In genomic region chr14:59689596-59689995, GRCm38 (mm10) we compare ENCODE assay signal across 28 mouse cellular contexts.
DNase-seq lines count a peak whose midpoint lies in the region; ATAC-seq and TF ChIP-seq lines count a peak whose summit lies in the region.
"Had no signal": no experiment of that assay in that cellular context is flagged by ENCODE, and none has a peak within 500 bp of the region (broad histone marks: within the 10 kb centered on the region; RNA-seq: fewer than 3 reads in every experiment).

No protein-coding gene starts in this region.

- H3K9me3 ChIP-seq in embryonic facial prominence, embryonic 14.5 days (ENCODE audit: control insufficient read depth, low read length), result no peaks in the 10 kb centered on the region
- H3K9me3 ChIP-seq in embryonic facial prominence, embryonic 10.5 days, result no peaks in the 10 kb centered on the region
- H3K9me3 ChIP-seq in kidney, postnatal 0 days (replicated peaks; ENCODE audit: low read length), result no peaks in the 10 kb centered on the region
- H3K9me3 ChIP-seq in lung, embryonic 14.5 days (ENCODE audit: low read depth, low read length), result no peaks in the 10 kb centered on the region
- H3K9me3 ChIP-seq in stomach, embryonic 14.5 days (ENCODE audit: control insufficient read depth, low read depth, low read length), result no peaks in the 10 kb centered on the region
- H3K9me3 ChIP-seq in stomach, postnatal 0 days (ENCODE audit: control insufficient read depth, low read length), result no peaks in the 10 kb centered on the region
- H3K9me3 ChIP-seq: embryonic facial prominence, embryonic 15.5 days; heart, embryonic 12.5 days; hindbrain, embryonic 12.5 days; hindbrain, embryonic 15.5 days had no signal

- DNase-seq in embryonic facial prominence, embryonic 14.5 days (ENCODE audit: low spot score), result peak; percentile 31
- no peak for DNase-seq in embryonic facial prominence, embryonic 10.5 days (ENCODE audit: low spot score)
- peak; percentile 72 for DNase-seq in kidney, postnatal 0 days (ENCODE audit: low spot score)
- no peak for DNase-seq in kidney, adult 2 months
- DNase-seq in lung, embryonic 14.5 days, result peak; percentile 79
- no peak for DNase-seq in lung, adult 2 months
- DNase-seq in stomach, postnatal 0 days (ENCODE audit: low spot score), result no peak
- DNase-seq: adrenal gland, postnatal 10 days; adrenal gland, postnatal 36 days; B cell, adult 2 months; cerebellum, adult 18-20 months; cerebellum, adult 9-10 months; cerebellum, postnatal 14 days; forebrain, postnatal 0 days; gastrocnemius, adult 2 months; gastrocnemius, postnatal 14 days; heart, adult 11 months; heart, postnatal 14 days; heart, postnatal 4 days had no signal

- H3K27me3 ChIP-seq in embryonic facial prominence, embryonic 14.5 days (replicated peaks; ENCODE audit: control insufficient read depth, insufficient read depth, low read length), result no peaks in the 10 kb centered on the region
- no peaks in the 10 kb centered on the region for H3K27me3 ChIP-seq in embryonic facial prominence, embryonic 10.5 days (replicated peaks; ENCODE audit: low read depth, poor library complexity, severe bottlenecking)
- H3K27me3 ChIP-seq in kidney, postnatal 0 days (ENCODE audit: insufficient read depth, low read length), result no peaks in the 10 kb centered on the region
- H3K27me3 ChIP-seq in kidney, adult 2 months (replicated peaks; ENCODE audit: control insufficient read depth, insufficient read depth, low read length), result no peaks in the 10 kb centered on the region
- H3K27me3 ChIP-seq in lung, embryonic 14.5 days (ENCODE audit: insufficient read depth, low read length), result no peaks in the 10 kb centered on the region
- H3K27me3 ChIP-seq in stomach, embryonic 14.5 days (ENCODE audit: control insufficient read depth, insufficient read depth, low read length), result no peaks in the 10 kb centered on the region
- H3K27me3 ChIP-seq in stomach, postnatal 0 days (ENCODE audit: control insufficient read depth, insufficient read depth, low read length), result no peaks in the 10 kb centered on the region
- H3K27me3 ChIP-seq: CH12.LX; heart, embryonic 12.5 days; hindbrain, embryonic 15.5 days had no signal

- ATAC-seq in embryonic facial prominence, embryonic 14.5 days (ENCODE audit: low read depth), result no peak
- no peak for ATAC-seq in kidney, postnatal 0 days (replicated peaks; ENCODE audit: low FRiP score, low read depth)
- ATAC-seq in lung, embryonic 14.5 days (ENCODE audit: insufficient read depth), result peak; percentile 51; the same call in 1 of the 2 replicates
- peak; percentile 42; the same call in 1 of the 2 replicates for ATAC-seq in stomach, embryonic 14.5 days (ENCODE audit: insufficient number of reproducible peaks, insufficient read depth, low FRiP score, low read depth)
- ATAC-seq in stomach, postnatal 0 days (ENCODE audit: low FRiP score, low TSS enrichment), result no peak
- ATAC-seq: forebrain, embryonic 14.5 days; forebrain, postnatal 0 days; Patski had no signal

- H3K4me1 ChIP-seq in embryonic facial prominence, embryonic 14.5 days (ENCODE audit: control insufficient read depth, insufficient read depth, low read length), result peaks cover 21% of the 10 kb centered on the region
- peaks cover 31% of the 10 kb centered on the region for H3K4me1 ChIP-seq in embryonic facial prominence, embryonic 10.5 days
- H3K4me1 ChIP-seq in kidney, postnatal 0 days (replicated peaks; ENCODE audit: insufficient read depth, low read length), result peaks cover 9% of the 10 kb centered on the region; the same call in 1 of the 2 replicates
- H3K4me1 ChIP-seq in kidney, adult 2 months (ENCODE audit: control insufficient read depth, insufficient read depth, low read length), result no peaks in the 10 kb centered on the region
- no peaks in the 10 kb centered on the region for H3K4me1 ChIP-seq in lung, embryonic 14.5 days (ENCODE audit: insufficient read depth)
- H3K4me1 ChIP-seq in lung, adult 2 months (ENCODE audit: control insufficient read depth, insufficient read depth, low read length), result no peaks in the 10 kb centered on the region
- H3K4me1 ChIP-seq in stomach, embryonic 14.5 days (ENCODE audit: control insufficient read depth, insufficient read depth, low read length), result no peaks in the 10 kb centered on the region
- no peaks in the 10 kb centered on the region for H3K4me1 ChIP-seq in stomach, postnatal 0 days (replicated peaks; ENCODE audit: control insufficient read depth, insufficient read depth)
- H3K4me1 ChIP-seq: hindbrain, embryonic 15.5 days had no signal

- no peak for TF ChIP-seq POLR2A in kidney, adult 2 months (IDR thresholded peaks at IDR 0.05; ENCODE audit: low read depth, low read length)
- TF ChIP-seq POLR2A in lung, adult 2 months (IDR thresholded peaks at IDR 0.05; ENCODE audit: borderline replicate concordance, extremely low read depth, low read depth, low read length), result no peak

- H3K9ac ChIP-seq in embryonic facial prominence, embryonic 14.5 days (ENCODE audit: low read depth, low read length), result no peak overlapping the region
- H3K9ac ChIP-seq in kidney, postnatal 0 days (ENCODE audit: low read depth, low read length), result no peak overlapping the region
- H3K9ac ChIP-seq in lung, embryonic 14.5 days, result no peak overlapping the region
- H3K9ac ChIP-seq in stomach, embryonic 14.5 days (replicated peaks; ENCODE audit: low read depth, low read length), result no peak overlapping the region
- H3K9ac ChIP-seq in stomach, postnatal 0 days (ENCODE audit: low read length), result no peak overlapping the region
- H3K9ac ChIP-seq: embryonic facial prominence, embryonic 15.5 days; forebrain, postnatal 0 days; heart, embryonic 12.5 days; hindbrain, embryonic 12.5 days; hindbrain, embryonic 15.5 days had no signal

- no peak overlapping the region for H3K27ac ChIP-seq in embryonic facial prominence, embryonic 14.5 days (replicated peaks; ENCODE audit: low read depth, low read length)
- H3K27ac ChIP-seq in embryonic facial prominence, embryonic 10.5 days (replicated peaks), result no peak overlapping the region
- no peak overlapping the region for H3K27ac ChIP-seq in kidney, postnatal 0 days
- H3K27ac ChIP-seq in kidney, adult 2 months (ENCODE audit: insufficient read depth, low read depth, low read length), result no peak overlapping the region
- no peak overlapping the region for H3K27ac ChIP-seq in lung, embryonic 14.5 days (ENCODE audit: low read depth)
- H3K27ac ChIP-seq in stomach, embryonic 14.5 days (ENCODE audit: low read length), result no peak overlapping the region
- H3K27ac ChIP-seq in stomach, postnatal 0 days (replicated peaks), result no peak overlapping the region
- H3K27ac ChIP-seq: embryonic facial prominence, embryonic 15.5 days; gastrocnemius, adult 2 months; hindbrain, embryonic 12.5 days; hindbrain, embryonic 15.5 days had no signal

- no peak for TF ChIP-seq EP300 in stomach, postnatal 0 days (optimal IDR thresholded peaks at IDR 0.05)

- 38% methylated on average over 4 of the region's 4 CpGs for WGBS in embryonic facial prominence, embryonic 14.5 days
- 48% methylated on average over 4 of the region's 4 CpGs for WGBS in embryonic facial prominence, embryonic 10.5 days
- WGBS in kidney, postnatal 0 days, result 49% methylated on average over 4 of the region's 4 CpGs
- WGBS in kidney, adult 2 months, result 66% methylated on average over 4 of the region's 4 CpGs
- 36% methylated on average over 4 of the region's 4 CpGs for WGBS in lung, embryonic 14.5 days
- 59% methylated on average over 4 of the region's 4 CpGs for WGBS in lung, adult 2 months
- 39% methylated on average over 4 of the region's 4 CpGs for WGBS in stomach, embryonic 14.5 days
- 49% methylated on average over 4 of the region's 4 CpGs for WGBS in stomach, postnatal 0 days

- no peaks in the 10 kb centered on the region for H3K36me3 ChIP-seq in embryonic facial prominence, embryonic 14.5 days (ENCODE audit: control insufficient read depth, insufficient read depth, low read length)
- no peaks in the 10 kb centered on the region for H3K36me3 ChIP-seq in embryonic facial prominence, embryonic 10.5 days (replicated peaks)
- H3K36me3 ChIP-seq in kidney, postnatal 0 days (ENCODE audit: insufficient read depth, low read length), result no peaks in the 10 kb centered on the region
- no peaks in the 10 kb centered on the region for H3K36me3 ChIP-seq in kidney, adult 2 months (ENCODE audit: control insufficient read depth, insufficient read depth, low read length)
- no peaks in the 10 kb centered on the region for H3K36me3 ChIP-seq in lung, embryonic 14.5 days (ENCODE audit: insufficient read depth)
- no peaks in the 10 kb centered on the region for H3K36me3 ChIP-seq in stomach, embryonic 14.5 days (ENCODE audit: control insufficient read depth, insufficient read depth, low read length)
- no peaks in the 10 kb centered on the region for H3K36me3 ChIP-seq in stomach, postnatal 0 days (ENCODE audit: control insufficient read depth, insufficient read depth, low read length)
- H3K36me3 ChIP-seq: embryonic facial prominence, embryonic 15.5 days; G1E; heart, embryonic 12.5 days; hindbrain, embryonic 12.5 days; hindbrain, embryonic 15.5 days had no signal

- no peak for TF ChIP-seq CTCF in kidney, postnatal 0 days (IDR thresholded peaks at IDR 0.05; ENCODE audit: low read depth)
- TF ChIP-seq CTCF in kidney, adult 2 months (conservative IDR thresholded peaks at IDR 0.05; ENCODE audit: insufficient read depth, insufficient read length, low read depth, low read length), result no peak
- TF ChIP-seq CTCF in lung, embryonic 14.5 days (IDR thresholded peaks at IDR 0.05; ENCODE audit: low read depth), result no peak
- no peak for TF ChIP-seq CTCF in lung, adult 2 months (IDR thresholded peaks at IDR 0.05; ENCODE audit: insufficient read depth, low read length)
- no peak for TF ChIP-seq CTCF in stomach, postnatal 0 days (IDR thresholded peaks at IDR 0.05; ENCODE audit: low read depth)

- H3K4me2 ChIP-seq in embryonic facial prominence, embryonic 14.5 days (ENCODE audit: low read depth, low read length), result no peak overlapping the region
- no peak overlapping the region for H3K4me2 ChIP-seq in kidney, postnatal 0 days (ENCODE audit: low read length)
- no peak overlapping the region for H3K4me2 ChIP-seq in lung, embryonic 14.5 days
- H3K4me2 ChIP-seq in stomach, embryonic 14.5 days (replicated peaks; ENCODE audit: low read depth, low read length), result no peak overlapping the region
- no peak overlapping the region for H3K4me2 ChIP-seq in stomach, postnatal 0 days (replicated peaks; ENCODE audit: low read depth)
- H3K4me2 ChIP-seq: embryonic facial prominence, embryonic 15.5 days; heart, embryonic 12.5 days; hindbrain, embryonic 12.5 days; hindbrain, embryonic 15.5 days had no signal

- H3K4me3 ChIP-seq in embryonic facial prominence, embryonic 14.5 days (ENCODE audit: low read depth, low read length), result no peak overlapping the region
- H3K4me3 ChIP-seq in embryonic facial prominence, embryonic 10.5 days, result no peak overlapping the region
- H3K4me3 ChIP-seq in kidney, postnatal 0 days (replicated peaks; ENCODE audit: low read depth, low read length), result no peak overlapping the region
- no peak overlapping the region for H3K4me3 ChIP-seq in kidney, adult 2 months (ENCODE audit: insufficient read depth, low read depth, low read length)
- H3K4me3 ChIP-seq in lung, embryonic 14.5 days (ENCODE audit: low read depth, low read length), result no peak overlapping the region
- H3K4me3 ChIP-seq in lung, adult 2 months (replicated peaks; ENCODE audit: extremely low read depth, low read depth, low read length), result no peak overlapping the region
- no peak overlapping the region for H3K4me3 ChIP-seq in stomach, embryonic 14.5 days (ENCODE audit: low read depth, low read length)
- no peak overlapping the region for H3K4me3 ChIP-seq in stomach, postnatal 0 days (ENCODE audit: low read depth, low read length)
- H3K4me3 ChIP-seq: embryonic facial prominence, embryonic 15.5 days; gastrocnemius, adult 2 months; heart, embryonic 12.5 days; hindbrain, embryonic 12.5 days; hindbrain, embryonic 15.5 days had no signal

Comparison
In these comparisons a context has a peak if more than half of its experiments do, and no peak if none do; other contexts are left out.
1. ATAC-seq: peak in lung, embryonic 14.5 days (single experiment) and stomach, embryonic 14.5 days (single experiment); none in embryonic facial prominence, embryonic 14.5 days (single experiment), kidney, postnatal 0 days (single experiment) and stomach, postnatal 0 days (single experiment).
2. DNase-seq: peak in embryonic facial prominence, embryonic 14.5 days (single experiment), kidney, postnatal 0 days (single experiment) and lung, embryonic 14.5 days (single experiment); none in embryonic facial prominence, embryonic 10.5 days (single experiment), kidney, adult 2 months (single experiment), lung, adult 2 months (single experiment) and stomach, postnatal 0 days (single experiment).